Mouse (Mus musculus): ENCODE results near the gene Cacna1d. TPM values are rescaled to one million over a fixed set of nuclear protein-coding genes. Genes with fewer than 3 reads are reported as not detected.

Gene Cacna1d
- polyA plus RNA-seq, 1 experiment from 2014 or later: 7.2 TPM

GRCm38 (mm10) chr14:30016666-30017065 lies 474.6 kb downstream of the Cacna1d start:
- H3K27ac ChIP-seq (ENCODE audit: low read depth): no peak overlapping the region
- H3K27me3 ChIP-seq (replicated peaks; ENCODE audit: control insufficient read depth, insufficient read depth, low read length): no peaks in the 10 kb centered on the region
- H3K4me3 ChIP-seq (ENCODE audit: low read depth, low read length): no peak overlapping the region
- no peaks in the 10 kb centered on the region for H3K9me3 ChIP-seq (ENCODE audit: control insufficient read depth, low read length)
- DNase-seq (ENCODE audit: low spot score) (no peak), ATAC-seq (replicated peaks; ENCODE audit: low FRiP score, low TSS enrichment, low read depth) (no peak)
- H3K4me2 ChIP-seq (ENCODE audit: low read length): no peak overlapping the region
- no peaks in the 10 kb centered on the region for H3K36me3 ChIP-seq (ENCODE audit: control insufficient read depth, insufficient read depth, low read length)
- no peak overlapping the region for H3K9ac ChIP-seq (ENCODE audit: low read length)
- 92% methylated on average over 5 of the region's 5 CpGs for WGBS
- H3K4me1 ChIP-seq (replicated peaks; ENCODE audit: control insufficient read depth, insufficient read depth, low read length): no peaks in the 10 kb centered on the region

GRCm38 (mm10) chr14:30015008-30015407 lies 476.2 kb downstream of the Cacna1d start:
- Histone ChIP-seq H3K9ac (ENCODE audit: low read length) (no peak overlapping the region), H3K4me1 (replicated peaks; ENCODE audit: control insufficient read depth, insufficient read depth, low read length) (no peaks in the 10 kb centered on the region), H3K27me3 (replicated peaks; ENCODE audit: control insufficient read depth, insufficient read depth, low read length) (0 out of 2 replicates have a peak, but pooled peaks cover 3% of the 10 kb centered on the region), H3K9me3 (ENCODE audit: control insufficient read depth, low read length) (no peaks in the 10 kb centered on the region), H3K36me3 (ENCODE audit: control insufficient read depth, insufficient read depth, low read length) (no peaks in the 10 kb centered on the region), H3K27ac (ENCODE audit: low read depth) (no peak overlapping the region), H3K4me2 (ENCODE audit: low read length) (no peak overlapping the region), H3K4me3 (ENCODE audit: low read depth, low read length) (no peak overlapping the region)
- 75% methylated on average over 1 of the region's 1 CpGs for WGBS
- ATAC-seq (replicated peaks; ENCODE audit: low FRiP score, low TSS enrichment, low read depth) (no peak), DNase-seq (ENCODE audit: low spot score) (no peak)

- Histone ChIP-seq H3K36me3 (ENCODE audit: control insufficient read depth, insufficient read depth, low read length) (no peaks in the 10 kb centered on the region), H3K4me2 (ENCODE audit: low read length) (no peak overlapping the region), H3K27me3 (replicated peaks; ENCODE audit: control insufficient read depth, insufficient read depth, low read length) (peaks cover 8% of the 10 kb centered on the region), H3K27ac (ENCODE audit: low read depth) (no peak overlapping the region), H3K9ac (ENCODE audit: low read length) (no peak overlapping the region), H3K9me3 (ENCODE audit: control insufficient read depth, low read length) (no peaks in the 10 kb centered on the region), H3K4me1 (replicated peaks; ENCODE audit: control insufficient read depth, insufficient read depth, low read length) (no peaks in the 10 kb centered on the region), H3K4me3 (ENCODE audit: low read depth, low read length) (no peak overlapping the region)
- ATAC-seq (replicated peaks; ENCODE audit: low FRiP score, low TSS enrichment, low read depth): no peak
- 68% methylated on average over 10 of the region's 10 CpGs for WGBS
- no peak for DNase-seq (ENCODE audit: low spot score)
These were observed 476.8 kb downstream of the Cacna1d start for GRCm38 (mm10) chr14:30014487-30014886.

GRCm38 (mm10) chr14:30011886-30012560 lies 479.2 kb downstream of the Cacna1d start:
- no peak overlapping the region for H3K27ac ChIP-seq (ENCODE audit: low read depth)
- no peak for DNase-seq (ENCODE audit: low spot score)
- no peaks in the 10 kb centered on the region for H3K36me3 ChIP-seq (ENCODE audit: control insufficient read depth, insufficient read depth, low read length)
- no peak overlapping the region for H3K9ac ChIP-seq (ENCODE audit: low read length)
- peaks cover 27% of the 10 kb centered on the region for H3K27me3 ChIP-seq (replicated peaks; ENCODE audit: control insufficient read depth, insufficient read depth, low read length)
- no peak overlapping the region for H3K4me2 ChIP-seq (ENCODE audit: low read length)
- 0 out of 2 replicates have a peak, but pooled peaks cover 4% of the 10 kb centered on the region for H3K4me1 ChIP-seq (replicated peaks; ENCODE audit: control insufficient read depth, insufficient read depth, low read length)
- no peak for ATAC-seq (replicated peaks; ENCODE audit: low FRiP score, low TSS enrichment, low read depth)
- 76% methylated on average over 10 of the region's 10 CpGs for WGBS
- H3K9me3 ChIP-seq (ENCODE audit: control insufficient read depth, low read length): no peaks in the 10 kb centered on the region
- no peak overlapping the region for H3K4me3 ChIP-seq (ENCODE audit: low read depth, low read length)

- H3K4me1 ChIP-seq (replicated peaks; ENCODE audit: control insufficient read depth, insufficient read depth, low read length): 0 out of 2 replicates have a peak, but pooled peaks cover 4% of the 10 kb centered on the region
- H3K9ac ChIP-seq (ENCODE audit: low read length): no peak overlapping the region
- no peaks in the 10 kb centered on the region for H3K9me3 ChIP-seq (ENCODE audit: control insufficient read depth, low read length)
- H3K27me3 ChIP-seq (replicated peaks; ENCODE audit: control insufficient read depth, insufficient read depth, low read length): peaks cover 27% of the 10 kb centered on the region
- DNase-seq (ENCODE audit: low spot score): no peak
- no peaks in the 10 kb centered on the region for H3K36me3 ChIP-seq (ENCODE audit: control insufficient read depth, insufficient read depth, low read length)
- no peak overlapping the region for H3K4me3 ChIP-seq (ENCODE audit: low read depth, low read length)
- WGBS: 78% methylated on average over 10 of the region's 10 CpGs
- H3K4me2 ChIP-seq (ENCODE audit: low read length): no peak overlapping the region
- H3K27ac ChIP-seq (ENCODE audit: low read depth): no peak overlapping the region
- no peak for ATAC-seq (replicated peaks; ENCODE audit: low FRiP score, low TSS enrichment, low read depth)
These were observed 481.2 kb downstream of the Cacna1d start for GRCm38 (mm10) chr14:30009864-30010560.

- Histone ChIP-seq H3K9me3 (ENCODE audit: control insufficient read depth, low read length) (no peaks in the 10 kb centered on the region), H3K27me3 (replicated peaks; ENCODE audit: control insufficient read depth, insufficient read depth, low read length) (peaks cover 27% of the 10 kb centered on the region), H3K9ac (ENCODE audit: low read length) (peak within 1 kb of the TSS; percentile 37), H3K4me3 (ENCODE audit: low read depth, low read length) (peak within 1 kb of the TSS; percentile 36), H3K27ac (ENCODE audit: low read depth) (no peak within 1 kb of the TSS), H3K4me1 (replicated peaks; ENCODE audit: control insufficient read depth, insufficient read depth, low read length) (0 out of 2 replicates have a peak, but pooled peaks cover 4% of the 10 kb centered on the region), H3K36me3 (ENCODE audit: control insufficient read depth, insufficient read depth, low read length) (no peaks in the 10 kb centered on the region), H3K4me2 (ENCODE audit: low read length) (peak within 1 kb of the TSS; percentile 84)
- DNase-seq (ENCODE audit: low spot score) (peak; percentile 66), ATAC-seq (replicated peaks; ENCODE audit: low FRiP score, low TSS enrichment, low read depth) (peak; percentile 82)
- 8% methylated on average over 54 of the region's 54 CpGs for WGBS
These were observed 482.3 kb downstream of the Cacna1d start, which contains the start of the genes Il17rb and Chdh for GRCm38 (mm10) chr14:30008733-30009575. Gene Il17rb (minus strand): TSS chr14:30008896. Gene Chdh (plus strand): TSS chr14:30009023.

- 76% methylated on average over 3 of the region's 3 CpGs for whole genome bisulfite sequencing
- H3K27me3 ChIP-seq (replicated peaks; ENCODE audit: control insufficient read depth, insufficient read depth, low read length): no peaks in the 10 kb centered on the region
- no peaks in the 10 kb centered on the region for H3K9me3 ChIP-seq (ENCODE audit: control insufficient read depth, low read length)
- no peak overlapping the region for H3K4me3 ChIP-seq (ENCODE audit: low read depth, low read length)
- no peak for ATAC-seq (replicated peaks; ENCODE audit: low FRiP score, low TSS enrichment, low read depth)
- no peak overlapping the region for H3K4me2 ChIP-seq (ENCODE audit: low read length)
- H3K4me1 ChIP-seq (replicated peaks; ENCODE audit: control insufficient read depth, insufficient read depth, low read length): no peaks in the 10 kb centered on the region
- H3K27ac ChIP-seq (ENCODE audit: low read depth): no peak overlapping the region
- DNase-seq (ENCODE audit: low spot score): no peak
- H3K9ac ChIP-seq (ENCODE audit: low read length): no peak overlapping the region
- peaks cover 25% of the 10 kb centered on the region for H3K36me3 ChIP-seq (ENCODE audit: control insufficient read depth, insufficient read depth, low read length)
These were observed 491.8 kb downstream of the Cacna1d start for GRCm38 (mm10) chr14:29999475-29999811.

GRCm38 (mm10) chr14:29998747-29999474 lies 492.3 kb downstream of the Cacna1d start:
- Histone ChIP-seq H3K27ac (ENCODE audit: low read depth) (no peak overlapping the region), H3K4me2 (ENCODE audit: low read length) (no peak overlapping the region), H3K4me3 (ENCODE audit: low read depth, low read length) (no peak overlapping the region), H3K27me3 (replicated peaks; ENCODE audit: control insufficient read depth, insufficient read depth, low read length) (no peaks in the 10 kb centered on the region), H3K9me3 (ENCODE audit: control insufficient read depth, low read length) (no peaks in the 10 kb centered on the region), H3K36me3 (ENCODE audit: control insufficient read depth, insufficient read depth, low read length) (peaks cover 30% of the 10 kb centered on the region), H3K9ac (ENCODE audit: low read length) (no peak overlapping the region), H3K4me1 (replicated peaks; ENCODE audit: control insufficient read depth, insufficient read depth, low read length) (no peaks in the 10 kb centered on the region)
- 76% methylated on average over 13 of the region's 13 CpGs for WGBS
- no peak for ATAC-seq (replicated peaks; ENCODE audit: low FRiP score, low TSS enrichment, low read depth)
- no peak for DNase-seq (ENCODE audit: low spot score)
